Mouse (Mus musculus): ENCODE data around the gene Mmp21. TPM values are rescaled to one million over a fixed set of nuclear protein-coding genes. Genes with fewer than 3 reads are reported as not detected.
"Not testable (repeated sequence)": the region's sequence is repeated elsewhere in the genome, so short reads cannot be mapped to it uniquely, and the experiment has no call there.

The Mmp21 gene
- total RNA-seq (2021): not detected in 2 replicates
- long read RNA-seq, experiment 1: 0 reads
- long read RNA-seq, experiment 2: 0 reads

GRCm38 (mm10) chr7:133679961-133680360 lies at the start of gene Mmp21:
TSS of gene Mmp21 (minus strand) at chr7:133680061.
- no peak for DNase-seq

- DNase-seq: no peak
These were observed 49.5 kb upstream of the Mmp21 start for GRCm38 (mm10) chr7:133729351-133729750.

DNA sequence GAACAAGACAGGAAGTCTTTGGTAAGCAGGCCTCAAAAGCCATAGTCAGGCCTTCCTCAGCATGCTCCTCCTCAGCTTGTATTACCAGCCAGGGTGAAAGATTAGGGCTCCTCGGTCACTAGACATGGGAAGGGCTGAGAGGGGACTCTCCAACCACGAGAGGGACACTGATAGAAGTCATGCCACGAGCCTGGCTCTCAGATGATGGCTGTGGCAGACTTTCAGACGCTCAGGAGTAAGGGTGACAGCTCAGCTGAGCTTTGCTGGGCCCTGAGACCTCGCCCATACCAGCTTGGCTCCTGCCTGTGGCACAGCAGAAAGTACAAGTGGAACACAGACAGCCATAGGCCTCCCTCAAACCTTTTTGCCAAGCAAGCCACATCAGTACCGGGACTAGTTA lies 47.2 kb upstream of the Mmp21 start:
- no peak for DNase-seq

- DNase-seq: peak; percentile 47
These were observed 45.7 kb upstream of the Mmp21 start for GRCm38 (mm10) chr7:133725571-133725970.

DNA sequence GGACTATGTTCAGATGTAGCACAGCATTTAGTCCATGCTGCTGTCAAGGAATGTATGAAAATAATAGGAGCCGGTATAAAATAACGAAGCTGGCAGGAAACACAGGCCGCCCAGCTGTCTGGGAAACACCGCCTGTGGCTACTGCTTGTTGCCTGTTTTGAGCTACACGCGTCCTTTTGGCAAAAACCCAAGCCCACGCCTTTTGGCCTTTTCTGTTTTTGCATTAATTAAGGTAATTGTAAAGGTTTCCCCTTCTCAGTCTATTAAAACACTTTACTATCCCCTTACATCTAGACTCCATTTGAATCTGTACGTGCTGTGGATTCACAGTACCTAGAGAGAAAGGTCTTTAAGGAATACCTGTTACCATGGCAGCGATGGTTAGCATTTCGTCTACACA lies 45.0 kb upstream of the Mmp21 start:
- no peak for DNase-seq

DNA sequence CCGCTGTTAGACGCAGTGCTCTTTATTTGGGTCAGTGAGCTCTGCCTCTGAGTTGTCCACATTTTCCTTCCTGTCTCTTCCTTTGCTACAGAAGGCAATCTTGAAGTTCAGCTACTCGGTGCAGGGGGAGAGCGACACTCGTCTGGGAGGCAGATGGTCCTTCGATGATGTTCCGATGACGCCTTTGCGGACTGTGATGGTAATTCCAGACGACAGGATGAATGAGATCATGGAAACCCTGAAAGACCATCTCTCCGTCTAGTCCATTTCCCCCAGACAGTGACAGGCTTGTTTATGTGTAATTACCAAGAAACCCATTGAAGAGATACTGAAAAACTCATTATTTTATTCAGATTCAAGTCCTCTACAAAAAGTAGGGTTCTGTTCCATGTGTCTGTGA lies 40.8 kb upstream of the Mmp21 start:
- no peak for DNase-seq

- no peak for DNase-seq
These were observed 38.7 kb upstream of the Mmp21 start for GRCm38 (mm10) chr7:133718580-133718979.

GRCm38 (mm10) chr7:133715387-133715786 lies 35.5 kb upstream of the Mmp21 start:
- DNase-seq: peak; percentile 55

- no peak for DNase-seq
These were observed 27.4 kb upstream of the Mmp21 start for GRCm38 (mm10) chr7:133707301-133707700.

- DNase-seq: no peak
These were observed 24.0 kb upstream of the Mmp21 start for GRCm38 (mm10) chr7:133703906-133704305.

GRCm38 (mm10) chr7:133702333-133702732 lies 22.5 kb upstream of the Mmp21 start:
- no peak for DNase-seq

DNA sequence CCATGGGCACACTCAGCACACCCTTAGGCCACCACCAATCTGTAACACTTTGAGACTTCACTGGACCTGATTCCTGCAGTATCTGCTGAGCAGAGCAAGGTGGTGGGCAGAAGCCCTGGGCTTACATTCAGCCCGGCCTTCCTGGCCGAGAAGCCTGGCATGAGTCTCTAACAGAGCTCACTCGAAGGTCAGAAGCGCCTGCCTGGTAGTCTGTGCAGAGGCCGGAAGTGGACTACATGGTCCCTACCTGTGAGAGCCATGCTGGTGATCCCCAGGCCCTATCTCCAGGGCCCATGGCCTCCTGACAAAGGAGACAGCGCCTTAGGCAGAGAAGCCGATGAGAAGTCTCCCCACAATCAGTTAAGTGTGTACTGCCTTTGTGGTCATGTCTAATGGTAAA lies 21.5 kb upstream of the Mmp21 start:
- no peak for DNase-seq

DNA sequence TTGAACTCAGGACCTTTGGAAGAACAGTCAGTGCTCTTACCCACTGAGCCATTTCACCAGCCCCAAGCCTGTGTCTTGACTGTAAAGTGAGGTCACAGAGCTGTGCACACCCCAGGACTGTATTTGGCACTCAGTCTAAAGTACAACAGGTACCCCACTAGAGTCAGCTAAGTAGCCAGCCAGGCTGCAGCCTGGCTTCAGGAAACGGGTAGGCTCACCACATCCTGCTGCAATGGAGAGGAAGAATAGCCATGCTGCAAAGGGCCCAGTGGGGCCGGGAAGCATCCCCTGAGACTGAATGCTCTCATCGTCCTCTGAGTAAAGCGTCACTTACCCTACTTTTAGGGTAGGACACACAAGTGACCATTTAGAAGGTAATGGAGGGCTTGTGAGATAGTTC lies 20.0 kb upstream of the Mmp21 start:
- no peak for DNase-seq

GRCm38 (mm10) chr7:133698021-133698709 lies 18.3 kb upstream of the Mmp21 start:
- DNase-seq: no peak

- DNase-seq: not testable (repeated sequence)
These were observed 5.8 kb upstream of the Mmp21 start for GRCm38 (mm10) chr7:133685644-133686043.

GRCm38 (mm10) chr7:133684701-133685100 lies 4.8 kb upstream of the Mmp21 start:
- no peak for DNase-seq

GRCm38 (mm10) chr7:133684110-133684509 lies 4.2 kb upstream of the Mmp21 start:
- DNase-seq: no peak

DNA sequence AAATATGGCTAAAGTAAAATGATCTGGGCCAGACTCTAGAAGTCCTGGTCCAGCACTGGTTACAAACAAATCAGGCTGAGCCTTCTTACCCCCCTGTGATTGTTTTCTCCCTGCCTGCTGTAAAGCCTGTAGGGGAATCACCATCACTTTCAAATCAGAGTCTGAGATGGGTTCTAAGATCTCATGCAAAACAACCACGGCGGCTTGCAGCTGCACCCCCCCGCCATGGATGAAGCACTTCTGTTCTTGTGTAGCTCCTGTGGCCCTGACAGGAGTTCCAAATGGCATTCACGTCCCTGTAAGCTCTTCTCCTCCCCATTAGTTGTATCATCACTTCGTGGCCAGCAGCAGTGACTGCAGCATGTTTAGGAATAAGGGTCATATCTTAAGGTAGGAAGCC lies 3.8 kb upstream of the Mmp21 start:
- DNase-seq: no peak

DNA sequence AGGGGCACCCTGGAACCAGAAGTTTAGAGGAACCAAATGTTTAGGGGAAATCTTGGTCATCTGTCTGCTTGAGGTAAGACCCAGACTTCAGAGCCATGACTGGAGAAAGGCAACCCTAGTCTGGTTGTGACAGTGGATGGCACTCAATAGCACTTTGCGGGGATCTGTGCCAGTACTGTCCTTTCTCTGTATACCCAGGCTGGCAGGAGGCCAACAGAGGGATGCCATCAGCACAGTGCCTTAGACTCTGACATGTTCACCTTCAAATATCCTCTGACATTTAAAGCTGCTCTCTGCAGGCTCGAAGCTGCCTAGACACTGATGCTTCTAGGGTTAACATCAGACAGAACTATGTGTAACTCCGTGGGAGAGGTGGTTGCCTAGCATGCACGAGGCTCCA lies 422 bp downstream of the Mmp21 start:
- DNase-seq: peak; percentile 47

DNA sequence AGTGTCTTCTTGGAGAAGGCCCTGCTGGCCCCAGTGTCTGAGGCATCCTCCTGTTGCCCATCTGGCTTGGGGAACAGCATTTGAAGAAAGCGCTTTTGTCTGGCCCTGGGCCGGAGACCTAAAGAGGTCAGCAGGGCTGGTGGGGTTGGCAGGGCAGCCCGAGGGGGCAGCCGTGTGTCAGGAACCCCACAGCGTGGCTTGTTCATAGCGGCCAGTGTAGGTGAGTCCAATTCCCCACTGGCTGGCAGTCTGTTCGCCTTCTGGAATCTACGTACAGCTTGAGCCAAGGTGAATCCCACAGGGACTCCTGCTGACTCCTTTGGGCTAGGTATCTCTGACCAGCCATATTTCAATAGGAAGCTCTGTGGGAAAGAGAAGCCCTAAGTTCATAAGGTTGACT lies 1.1 kb downstream of the Mmp21 start:
- DNase-seq: no peak

- DNase-seq: no peak
These were observed 3.9 kb downstream of the Mmp21 start for GRCm38 (mm10) chr7:133676002-133676401.

DNA sequence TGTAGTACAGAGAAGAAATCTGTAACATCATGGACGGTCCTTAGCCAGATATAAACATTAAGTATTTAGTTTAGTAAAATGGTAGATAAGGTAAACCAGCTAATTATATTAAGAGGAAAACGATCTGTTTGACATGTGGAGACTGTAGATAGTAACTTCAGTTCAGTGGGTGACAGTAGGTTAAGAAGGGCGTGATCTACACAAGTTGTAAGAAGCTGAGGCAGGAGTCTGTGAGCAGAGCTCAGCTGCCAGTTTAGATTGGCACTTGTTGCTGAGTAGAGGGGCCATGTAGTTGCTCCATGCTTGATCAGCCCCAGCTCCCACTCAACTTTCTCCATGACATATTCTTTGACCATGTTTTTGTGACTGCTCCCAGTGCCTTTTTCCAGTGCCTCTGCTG lies 9.0 kb downstream of the Mmp21 start:
- no peak for DNase-seq

GRCm38 (mm10) chr7:133669946-133670345 lies 9.9 kb downstream of the Mmp21 start:
- no peak for DNase-seq

- DNase-seq: peak; percentile 19
These were observed 10.8 kb downstream of the Mmp21 start for GRCm38 (mm10) chr7:133669071-133669470.

- no peak for DNase-seq
These were observed 17.4 kb downstream of the Mmp21 start for GRCm38 (mm10) chr7:133662467-133662866.

All from adrenal gland, postnatal 14 days (tissue).